Comparison of ENCODE assay signal across 8 mouse cellular contexts in genomic region chr7:100894833-100895226, GRCm38 (mm10). TPM values are rescaled to one million over a fixed set of nuclear protein-coding genes. Genes with fewer than 3 reads are reported as not detected.
A peak's percentile ranks its signal among the peaks of the same experiment; 100 is the strongest.
DNase-seq lines count a peak whose midpoint lies in the region; ATAC-seq and TF ChIP-seq lines count a peak whose summit lies in the region.

No protein-coding gene starts in this region.

- H3K9ac ChIP-seq in hindbrain, embryonic 12.5 days, result peak overlapping the region; percentile 80
- peak overlapping the region; percentile 83 for H3K9ac ChIP-seq in midbrain, embryonic 12.5 days (replicated peaks)

- peak overlapping the region; percentile 48 for H3K4me3 ChIP-seq in kidney, adult 2 months (ENCODE audit: insufficient read depth, low read depth, low read length)
- peak overlapping the region; percentile 67 for H3K4me3 ChIP-seq in embryonic facial prominence, embryonic 10.5 days
- peak overlapping the region; percentile 60 for H3K4me3 ChIP-seq in hindbrain, embryonic 12.5 days
- H3K4me3 ChIP-seq in midbrain, embryonic 12.5 days, result peak overlapping the region; percentile 51

- TF ChIP-seq CTCF in kidney, adult 2 months (conservative IDR thresholded peaks at IDR 0.05; ENCODE audit: insufficient read depth, insufficient read length, low read depth, low read length), result no peak

- H3K4me2 ChIP-seq in hindbrain, embryonic 12.5 days (replicated peaks), result peak overlapping the region; percentile 93
- H3K4me2 ChIP-seq in midbrain, embryonic 12.5 days (replicated peaks), result peak overlapping the region; percentile 90

- peak; percentile 58 for ATAC-seq in hindbrain, embryonic 12.5 days (ENCODE audit: low FRiP score)
- ATAC-seq in midbrain, embryonic 12.5 days (ENCODE audit: low FRiP score, low read depth), result peak; percentile 59

- DNase-seq in kidney, adult 2 months, result no peak
- DNase-seq in kidney, adult 9 months, result no peak
- DNase-seq in embryonic facial prominence, embryonic 10.5 days (ENCODE audit: low spot score), result peak; percentile 32
- no peak for DNase-seq in cerebellum, postnatal 4 days (ENCODE audit: low spot score in 2 of 2)
- no peak for DNase-seq in adrenal gland, postnatal 36 days
- no peak for DNase-seq in kidney, postnatal 4 days

- H3K27me3 ChIP-seq in kidney, adult 2 months (replicated peaks; ENCODE audit: control insufficient read depth, insufficient read depth, low read length), result no peaks in the 10 kb centered on the region
- H3K27me3 ChIP-seq in embryonic facial prominence, embryonic 10.5 days (replicated peaks; ENCODE audit: low read depth, poor library complexity, severe bottlenecking), result no peaks in the 10 kb centered on the region
- peaks cover 6% of the 10 kb centered on the region for H3K27me3 ChIP-seq in hindbrain, embryonic 12.5 days
- H3K27me3 ChIP-seq in midbrain, embryonic 12.5 days, result 0 out of 2 replicates have a peak, but pooled peaks cover 2% of the 10 kb centered on the region

- H3K4me1 ChIP-seq in kidney, adult 2 months (ENCODE audit: control insufficient read depth, insufficient read depth, low read length), result no peaks in the 10 kb centered on the region; the same call in 1 of the 2 replicates
- H3K4me1 ChIP-seq in embryonic facial prominence, embryonic 10.5 days, result peaks cover 35% of the 10 kb centered on the region
- H3K4me1 ChIP-seq in hindbrain, embryonic 12.5 days, result peaks cover 32% of the 10 kb centered on the region
- peaks cover 27% of the 10 kb centered on the region for H3K4me1 ChIP-seq in midbrain, embryonic 12.5 days

- H3K9me3 ChIP-seq in embryonic facial prominence, embryonic 10.5 days, result no peaks in the 10 kb centered on the region
- no peaks in the 10 kb centered on the region for H3K9me3 ChIP-seq in hindbrain, embryonic 12.5 days (replicated peaks)
- H3K9me3 ChIP-seq in midbrain, embryonic 12.5 days, result no peaks in the 10 kb centered on the region

- TF ChIP-seq POLR2A in kidney, adult 2 months (IDR thresholded peaks at IDR 0.05; ENCODE audit: low read depth, low read length), result no peak

- H3K27ac ChIP-seq in kidney, adult 2 months (ENCODE audit: insufficient read depth, low read depth, low read length), result no peak overlapping the region
- peak overlapping the region; percentile 79 for H3K27ac ChIP-seq in embryonic facial prominence, embryonic 10.5 days (replicated peaks)
- H3K27ac ChIP-seq in hindbrain, embryonic 12.5 days, result no peak overlapping the region
- H3K27ac ChIP-seq in midbrain, embryonic 12.5 days (replicated peaks), result peak overlapping the region; percentile 15; the same call in 1 of the 2 replicates

- 15% methylated on average over 12 of the region's 12 CpGs for WGBS in kidney, adult 2 months
- 4% methylated on average over 12 of the region's 12 CpGs for WGBS in embryonic facial prominence, embryonic 10.5 days
- 2% methylated on average over 12 of the region's 12 CpGs for WGBS in hindbrain, embryonic 12.5 days
- 3% methylated on average over 12 of the region's 12 CpGs for WGBS in midbrain, embryonic 12.5 days

- no peaks in the 10 kb centered on the region for H3K36me3 ChIP-seq in kidney, adult 2 months (ENCODE audit: control insufficient read depth, insufficient read depth, low read length)
- H3K36me3 ChIP-seq in embryonic facial prominence, embryonic 10.5 days (replicated peaks), result peaks cover 44% of the 10 kb centered on the region
- H3K36me3 ChIP-seq in hindbrain, embryonic 12.5 days, result peaks cover 2% of the 10 kb centered on the region
- peaks cover 5% of the 10 kb centered on the region; the same call in 1 of the 2 replicates for H3K36me3 ChIP-seq in midbrain, embryonic 12.5 days

RNA-seq across cellular contexts. Expression of gene Relt, which starts 31.6 kb away (rescaled TPM):
- polyA plus RNA-seq in kidney, adult 2 months (2012; rRNA removed), result 1.5 and 3.8 TPM in 2 replicates
- polyA plus RNA-seq in embryonic facial prominence, embryonic 10.5 days (2016; fragmentation: Nextera tagmentation; extraction: Ambion mirVana), result 4.8 and 5.2 TPM in 2 replicates
- polyA plus RNA-seq in hindbrain, embryonic 12.5 days (2016; fragmentation: Nextera tagmentation; extraction: Ambion mirVana), result 3.6 and 4.5 TPM in 2 replicates
- polyA plus RNA-seq in midbrain, embryonic 12.5 days (2016; fragmentation: Nextera tagmentation; extraction: Ambion mirVana), result 2.3 and 2.4 TPM in 2 replicates
- total RNA-seq in adrenal gland, postnatal 36 days (2021), result 1 to 10 TPM; 1.6 to 4.2 TPM

RNA-seq across cellular contexts. Expression of gene Arhgef17, which starts 37.1 kb away (rescaled TPM):
- polyA plus RNA-seq in kidney, adult 2 months (2012; rRNA removed), result 25.4 and 29.3 TPM in 2 replicates
- 9.3 and 9.8 TPM in 2 replicates for polyA plus RNA-seq in embryonic facial prominence, embryonic 10.5 days (2016; fragmentation: Nextera tagmentation; extraction: Ambion mirVana)
- polyA plus RNA-seq in hindbrain, embryonic 12.5 days (2016; fragmentation: Nextera tagmentation; extraction: Ambion mirVana), result 9.1 and 9.6 TPM in 2 replicates
- 7.1 and 7.9 TPM in 2 replicates for polyA plus RNA-seq in midbrain, embryonic 12.5 days (2016; fragmentation: Nextera tagmentation; extraction: Ambion mirVana)
- 10 to 100 TPM; 63.3 to 69.0 TPM for total RNA-seq in adrenal gland, postnatal 36 days (2021)

Comparison
In these comparisons a context has a peak if more than half of its experiments do, and no peak if none do; other contexts are left out.
1. H3K27ac ChIP-seq: peak in embryonic facial prominence, embryonic 10.5 days (single experiment) and midbrain, embryonic 12.5 days (single experiment); none in kidney, adult 2 months (single experiment) and hindbrain, embryonic 12.5 days (single experiment).
2. Peak in every context shown above with its lines, with median percentiles within 50 percentile points of each other: H3K4me3 ChIP-seq.